Mouse (Mus musculus) lung, adult 2 months (tissue): ENCODE measurements around the gene Cask.

Experiments
- CTCF ChIP-seq: fragments of 200-500 bp; IDR thresholded peaks from 2 replicates; pipeline ENCODE4 v1.5.1; 2011; ENCODE audit warnings: mild to moderate bottlenecking, low read length, control low read depth; ENCODE audit not compliant: insufficient read depth
- POLR2A ChIP-seq: fragments of 200-500 bp; IDR thresholded peaks from 2 replicates; pipeline ENCODE4 v1.6.1; 2011; ENCODE audit warnings: low read depth, mild to moderate bottlenecking, control low read depth, low read length, borderline replicate concordance; ENCODE audit errors: extremely low read depth

DNA sequence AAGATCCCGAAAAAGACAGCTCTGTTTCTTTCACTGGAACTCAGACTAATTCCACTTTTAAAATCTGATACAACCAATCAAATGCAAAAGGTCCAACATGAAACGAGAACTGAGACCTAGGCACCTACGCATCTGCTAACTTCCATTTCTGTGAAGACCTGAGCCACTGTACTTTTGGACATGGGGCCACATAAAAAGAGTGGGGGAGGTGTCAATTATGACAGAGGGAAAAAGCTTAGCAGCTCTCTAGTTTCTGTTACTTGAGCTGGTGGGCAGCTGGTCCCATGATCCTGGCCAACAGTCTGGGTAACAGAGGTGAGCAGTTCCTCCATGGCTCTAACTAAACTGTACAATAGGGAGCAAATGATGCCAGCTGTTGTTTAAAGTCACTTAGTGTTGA lies 178.2 kb downstream of the Cask start:
- TF ChIP-seq POLR2A (no peak), CTCF (no peak)
